In genomic region chr10:80345122-80345521, GRCm38 (mm10) we compare ENCODE assay signal across 9 mouse cellular contexts. TPM values are rescaled to one million over a fixed set of nuclear protein-coding genes. Genes with fewer than 3 reads are reported as not detected.
DNase-seq lines count a peak whose midpoint lies in the region; ATAC-seq lines count a peak whose summit lies in the region.
"Had no signal": no experiment of that assay in that cellular context is flagged by ENCODE, and none has a peak within 500 bp of the region (broad histone marks: within the 10 kb centered on the region; RNA-seq: fewer than 3 reads in every experiment).

No protein-coding gene starts in this region.

- ATAC-seq in limb, embryonic 15.5 days (ENCODE audit: insufficient number of reproducible peaks, low FRiP score, low TSS enrichment, low read depth), result no peak
- ATAC-seq in stomach, embryonic 16.5 days (ENCODE audit: insufficient read depth, low FRiP score), result no peak
- no peak for ATAC-seq in granulocyte monocyte progenitor cell, adult 5-6 weeks (replicated peaks; ENCODE audit: poor library complexity, severe bottlenecking)

- no peak overlapping the region for H3K27ac ChIP-seq in limb, embryonic 15.5 days
- H3K27ac ChIP-seq in stomach, embryonic 16.5 days (ENCODE audit: low read length), result peak overlapping the region; percentile 58

- peak overlapping the region; percentile 31 for H3K4me2 ChIP-seq in limb, embryonic 15.5 days
- H3K4me2 ChIP-seq in stomach, embryonic 16.5 days (ENCODE audit: low read depth, low read length), result peak overlapping the region; percentile 61

- peak; percentile 95 for DNase-seq in heart, adult 11 months
- DNase-seq in heart, postnatal 10 days, result no peak
- DNase-seq in spleen, postnatal 36 days (ENCODE audit: low spot score in 2 of 2), result peak; percentile 40 to 54
- DNase-seq in spleen, adult 18-20 months, result no peak
- DNase-seq in B cell, adult 2 months, result no peak
- DNase-seq: cerebellum, adult 9-10 months had no signal

- no peak overlapping the region for H3K9ac ChIP-seq in limb, embryonic 15.5 days
- H3K9ac ChIP-seq in stomach, embryonic 16.5 days (ENCODE audit: low read length), result peak overlapping the region; percentile 59

- intact Hi-C loops in heart, postnatal 10 days (cut with DNase I), result loop anchor here (10.0 kb wide), 1 partner anchor 170 kb away; the partner anchor contains the start of genes 1600002K03Rik and Efna2

- H3K4me1 ChIP-seq in limb, embryonic 15.5 days, result peaks cover 75% of the 10 kb centered on the region
- peaks cover 67% of the 10 kb centered on the region for H3K4me1 ChIP-seq in stomach, embryonic 16.5 days (ENCODE audit: control insufficient read depth, insufficient read depth, low read length)

- H3K9me3 ChIP-seq in limb, embryonic 15.5 days, result no peaks in the 10 kb centered on the region
- no peaks in the 10 kb centered on the region for H3K9me3 ChIP-seq in stomach, embryonic 16.5 days (replicated peaks; ENCODE audit: control insufficient read depth, low read length)

- H3K27me3 ChIP-seq in limb, embryonic 15.5 days, result peaks cover 97% of the 10 kb centered on the region
- peaks cover 53% of the 10 kb centered on the region for H3K27me3 ChIP-seq in stomach, embryonic 16.5 days (ENCODE audit: control insufficient read depth, insufficient read depth, low read length)

- no peaks in the 10 kb centered on the region for H3K36me3 ChIP-seq in limb, embryonic 15.5 days
- no peaks in the 10 kb centered on the region for H3K36me3 ChIP-seq in stomach, embryonic 16.5 days (ENCODE audit: control insufficient read depth, insufficient read depth, low read length)

- peak overlapping the region; percentile 16 for H3K4me3 ChIP-seq in limb, embryonic 15.5 days
- peak overlapping the region; percentile 16; the same call in 1 of the 2 replicates for H3K4me3 ChIP-seq in stomach, embryonic 16.5 days (replicated peaks; ENCODE audit: low read length)

- WGBS in limb, embryonic 15.5 days, result 2% methylated on average over 16 of the region's 16 CpGs
- WGBS in stomach, embryonic 16.5 days, result 7% methylated on average over 16 of the region's 16 CpGs

RNA-seq across cellular contexts. Expression of gene Adamtsl5, which starts 3.1 kb away (rescaled TPM):
- total RNA-seq in heart, postnatal 10 days (2021), result 10 to 100 TPM; 36.9 to 42.9 TPM
- polyA plus RNA-seq in limb, embryonic 15.5 days (2015; fragmentation: Nextera tagmentation; extraction: Ambion mirVana), result 11.9 and 13.8 TPM in 2 replicates
- 22.0 and 24.0 TPM in 2 replicates for polyA plus RNA-seq in stomach, embryonic 16.5 days (2015; fragmentation: Nextera tagmentation; extraction: Ambion mirVana)
- total RNA-seq in granulocyte monocyte progenitor cell, adult 5-6 weeks (2014; fragmentation: Nextera tagmentation), result not detected in 2 replicates
- total RNA-seq in granulocyte monocyte progenitor cell, adult 5-6 weeks (2017), result not detected in 2 replicates

RNA-seq across cellular contexts. Expression of gene Plk5, which starts 11.1 kb away (rescaled TPM):
- under 1 TPM in 1 of 2 experiments, not detected in 1; 0.25 TPM for total RNA-seq in heart, postnatal 10 days (2021)
- 0.91 and 0.99 TPM in 2 replicates for polyA plus RNA-seq in limb, embryonic 15.5 days (2015; fragmentation: Nextera tagmentation; extraction: Ambion mirVana)
- 0.14 and 0.61 TPM in 2 replicates for polyA plus RNA-seq in stomach, embryonic 16.5 days (2015; fragmentation: Nextera tagmentation; extraction: Ambion mirVana)
- not detected in 2 replicates for total RNA-seq in granulocyte monocyte progenitor cell, adult 5-6 weeks (2014; fragmentation: Nextera tagmentation)
- total RNA-seq in granulocyte monocyte progenitor cell, adult 5-6 weeks (2017), result not detected in 2 replicates

RNA-seq across cellular contexts. Expression of gene Reep6, which starts 15.4 kb away (rescaled TPM):
- 1 to 10 TPM; 2.2 to 2.4 TPM for total RNA-seq in heart, postnatal 10 days (2021)
- 13.8 and 16.1 TPM in 2 replicates for polyA plus RNA-seq in limb, embryonic 15.5 days (2015; fragmentation: Nextera tagmentation; extraction: Ambion mirVana)
- 45.2 and 51.1 TPM in 2 replicates for polyA plus RNA-seq in stomach, embryonic 16.5 days (2015; fragmentation: Nextera tagmentation; extraction: Ambion mirVana)
- 0.11 and 0.60 TPM in 2 replicates for total RNA-seq in granulocyte monocyte progenitor cell, adult 5-6 weeks (2014; fragmentation: Nextera tagmentation)
- 0.22 and 2.7 TPM in 2 replicates for total RNA-seq in granulocyte monocyte progenitor cell, adult 5-6 weeks (2017)

RNA-seq across cellular contexts. Expression of gene Pcsk4, which starts 15.8 kb away (rescaled TPM):
- total RNA-seq in heart, postnatal 10 days (2021), result 1 to 10 TPM; 1.7 to 1.8 TPM
- polyA plus RNA-seq in limb, embryonic 15.5 days (2015; fragmentation: Nextera tagmentation; extraction: Ambion mirVana), result 4.3 and 5.0 TPM in 2 replicates
- polyA plus RNA-seq in stomach, embryonic 16.5 days (2015; fragmentation: Nextera tagmentation; extraction: Ambion mirVana), result 3.7 and 4.4 TPM in 2 replicates
- total RNA-seq in granulocyte monocyte progenitor cell, adult 5-6 weeks (2014; fragmentation: Nextera tagmentation), result 6.7 and 7.2 TPM in 2 replicates
- 0.98 and 1.6 TPM in 2 replicates for total RNA-seq in granulocyte monocyte progenitor cell, adult 5-6 weeks (2017)

RNA-seq across cellular contexts. Expression of gene 2310011J03Rik, which starts 24.8 kb away (rescaled TPM):
- total RNA-seq in heart, postnatal 10 days (2021), result 10 to 100 TPM; 15.3 to 17.9 TPM
- polyA plus RNA-seq in limb, embryonic 15.5 days (2015; fragmentation: Nextera tagmentation; extraction: Ambion mirVana), result 54.4 and 56.0 TPM in 2 replicates
- polyA plus RNA-seq in stomach, embryonic 16.5 days (2015; fragmentation: Nextera tagmentation; extraction: Ambion mirVana), result 46.6 and 48.1 TPM in 2 replicates
- total RNA-seq in granulocyte monocyte progenitor cell, adult 5-6 weeks (2014; fragmentation: Nextera tagmentation), result 35.2 and 45.0 TPM in 2 replicates
- total RNA-seq in granulocyte monocyte progenitor cell, adult 5-6 weeks (2017), result 16.4 and 17.4 TPM in 2 replicates

Comparison
In these comparisons a context has a peak if more than half of its experiments do, and no peak if none do; other contexts are left out.
1. DNase-seq: peak in heart, adult 11 months (single experiment) and spleen, postnatal 36 days (2 of 2); none in heart, postnatal 10 days (0 of 2), spleen, adult 18-20 months (0 of 2) and B cell, adult 2 months (0 of 2).
2. RNA of gene Adamtsl5, which starts 3.1 kb away (total RNA-seq): 36.9 to 42.9 TPM in heart, postnatal 10 days; not detected in granulocyte monocyte progenitor cell, adult 5-6 weeks; every median in the first group is over 10 times any median in the second.